Mouse (Mus musculus): ENCODE data around the gene Crygb.

The Crygb gene

DNA sequence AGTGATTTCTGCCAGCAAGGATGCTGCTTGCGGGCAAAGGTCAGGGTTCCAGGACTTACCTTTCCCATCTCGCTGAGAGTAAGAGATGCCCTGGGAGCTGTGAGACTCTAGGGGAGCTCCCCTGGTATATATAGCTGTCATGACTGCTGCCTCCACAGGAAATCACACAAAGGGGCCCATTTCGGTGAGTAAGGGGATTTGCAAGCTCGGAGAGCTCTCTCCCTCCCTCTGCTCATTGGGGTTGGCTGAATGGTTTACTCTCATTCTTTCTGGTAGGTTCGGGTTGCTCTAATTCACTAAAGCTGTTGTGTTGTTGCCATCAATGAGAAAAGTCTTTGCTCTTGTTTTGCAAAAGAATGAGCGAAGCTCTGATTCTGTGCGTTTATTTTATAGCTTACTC, at the start of gene Crygb:
TSS of gene Crygb (minus strand) at position 101 of the 400 bp plus-strand sequence.
- DNase-seq (ENCODE audit: low spot score in 2 of 2), result no peak

DNA sequence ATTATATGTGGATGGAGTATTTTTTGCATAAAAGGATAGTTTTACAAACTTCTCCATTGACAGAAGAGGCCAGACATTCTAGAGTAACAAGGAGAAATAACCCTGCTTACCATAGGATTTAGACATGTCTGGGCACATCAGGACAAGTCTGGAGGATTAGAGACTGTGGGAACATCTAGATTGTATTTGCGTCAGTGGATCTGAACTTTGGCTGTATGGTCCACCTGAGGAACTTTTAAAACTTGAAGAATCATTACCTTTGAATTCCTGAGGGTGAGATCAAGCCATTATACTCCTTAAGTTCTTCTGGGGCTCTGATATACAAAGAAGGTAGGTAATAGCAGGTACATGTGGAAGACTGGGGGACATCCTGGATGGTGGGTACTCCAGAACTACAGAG, 49.6 kb upstream of the Crygb start:
- no peak for DNase-seq (ENCODE audit: low spot score in 2 of 2)

DNA sequence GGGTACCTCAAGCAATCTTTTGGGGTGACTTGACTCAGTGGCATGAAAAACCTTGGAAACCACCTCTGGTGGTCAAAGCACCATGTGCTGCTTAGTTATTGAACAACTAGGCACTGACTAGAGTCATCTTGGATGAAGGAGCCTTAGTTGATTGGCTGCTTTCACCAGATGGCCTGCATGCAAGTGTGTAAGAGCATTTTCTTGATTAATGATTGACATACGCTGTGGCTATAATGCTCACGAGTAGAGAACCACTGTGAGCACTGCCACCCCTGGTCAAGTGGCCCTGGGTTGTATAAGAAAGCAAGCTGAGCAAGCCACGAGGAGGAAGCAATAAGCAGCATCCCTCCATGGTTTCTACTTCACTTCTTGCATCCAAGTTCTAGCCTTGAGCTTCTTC, 48.1 kb upstream of the Crygb start:
- DNase-seq (ENCODE audit: low spot score in 2 of 2), result no peak

DNA sequence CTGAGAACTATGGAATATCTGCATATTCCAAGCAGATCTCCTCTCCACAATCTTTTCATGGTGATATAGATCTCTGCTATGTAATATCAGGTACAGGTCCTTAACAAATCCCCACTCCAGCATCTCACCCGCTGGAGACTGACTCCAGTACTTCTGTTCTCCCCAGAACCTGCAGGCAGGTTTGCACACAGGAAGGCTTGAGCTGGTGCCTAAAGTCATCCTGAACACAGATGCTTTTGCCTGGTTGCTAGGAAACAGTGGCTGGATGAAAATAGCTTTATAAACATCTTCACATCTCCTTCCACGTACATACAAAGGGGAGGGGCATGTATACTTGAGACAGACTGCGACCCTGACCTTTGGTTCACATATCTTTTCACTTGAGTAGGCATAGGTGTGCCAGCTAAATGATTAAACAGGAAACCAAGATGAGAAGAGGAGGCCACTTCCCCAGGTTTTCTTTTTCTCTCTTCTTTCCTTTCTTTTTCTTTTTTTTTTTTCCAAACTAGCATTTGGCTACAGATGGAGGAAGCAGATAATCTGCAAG, 47.6 kb upstream of the Crygb start:
- DNase-seq (ENCODE audit: low spot score in 2 of 2), result no peak

DNA sequence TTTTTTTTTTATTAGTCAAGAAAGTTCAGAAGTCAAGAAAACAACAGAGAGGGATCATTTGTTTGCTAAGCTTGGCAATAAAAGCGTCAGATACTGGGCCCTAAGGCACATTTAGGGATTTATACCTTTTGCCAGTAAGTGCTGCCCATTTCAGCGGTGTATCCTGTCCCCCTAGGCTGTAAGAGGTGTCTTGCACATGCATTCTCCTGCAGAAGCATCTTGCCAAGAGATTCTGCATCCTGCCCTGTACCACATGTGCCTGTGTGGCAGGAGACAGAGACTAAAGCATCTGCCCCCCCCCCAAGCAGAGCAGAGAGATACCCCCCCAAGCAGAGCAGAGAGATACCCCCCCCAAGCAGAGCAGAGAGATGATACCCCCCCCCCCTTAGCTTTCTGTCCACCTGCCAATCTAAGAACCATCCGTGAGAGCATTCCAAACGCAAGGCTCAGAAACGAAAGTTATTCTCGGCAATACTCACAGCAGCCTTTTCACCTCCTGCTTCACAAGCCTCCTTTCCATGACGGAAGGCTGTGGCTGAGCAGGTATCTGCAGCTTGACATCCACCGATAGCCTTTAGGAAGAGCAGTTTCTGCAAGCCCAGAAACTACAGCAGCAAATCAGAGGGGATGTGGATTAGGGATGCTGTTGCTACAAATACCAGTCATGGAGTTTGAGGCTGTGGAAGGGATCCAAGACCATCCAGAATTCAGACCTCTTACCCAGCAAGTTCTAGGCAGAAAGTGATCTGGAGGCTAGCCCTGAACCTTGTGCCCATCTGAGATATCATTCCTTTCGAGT, 40.7 kb upstream of the Crygb start, which contains the start of gene D630023F18Rik:
TSS of gene D630023F18Rik (minus strand) at position 641 of the 799 bp plus-strand sequence.
- no peak for DNase-seq (ENCODE audit: low spot score in 2 of 2)

DNA sequence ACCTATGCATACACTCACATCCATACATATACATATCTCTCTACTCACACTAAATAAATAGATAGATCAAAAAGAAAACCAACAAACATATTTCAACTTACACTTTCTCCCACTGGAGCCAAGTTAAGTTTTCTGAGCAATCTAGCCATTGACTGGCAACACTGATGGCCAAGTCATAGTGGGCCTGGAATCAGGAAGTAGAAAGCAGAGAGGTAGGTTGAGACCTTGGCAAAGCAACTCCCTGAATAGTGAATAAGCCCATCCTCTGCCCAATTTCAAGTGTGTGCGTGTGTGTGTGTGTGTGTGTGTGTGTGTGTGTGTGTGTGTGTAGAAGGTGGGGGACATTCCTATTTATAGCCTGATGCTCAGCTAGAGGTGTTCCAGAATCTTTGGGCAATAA, 37.4 kb upstream of the Crygb start, which contains the start of gene Gm28845:
TSS of gene Gm28845 (minus strand) at position 121 of the 400 bp plus-strand sequence.
- DNase-seq (ENCODE audit: low spot score in 2 of 2), result no peak

DNA sequence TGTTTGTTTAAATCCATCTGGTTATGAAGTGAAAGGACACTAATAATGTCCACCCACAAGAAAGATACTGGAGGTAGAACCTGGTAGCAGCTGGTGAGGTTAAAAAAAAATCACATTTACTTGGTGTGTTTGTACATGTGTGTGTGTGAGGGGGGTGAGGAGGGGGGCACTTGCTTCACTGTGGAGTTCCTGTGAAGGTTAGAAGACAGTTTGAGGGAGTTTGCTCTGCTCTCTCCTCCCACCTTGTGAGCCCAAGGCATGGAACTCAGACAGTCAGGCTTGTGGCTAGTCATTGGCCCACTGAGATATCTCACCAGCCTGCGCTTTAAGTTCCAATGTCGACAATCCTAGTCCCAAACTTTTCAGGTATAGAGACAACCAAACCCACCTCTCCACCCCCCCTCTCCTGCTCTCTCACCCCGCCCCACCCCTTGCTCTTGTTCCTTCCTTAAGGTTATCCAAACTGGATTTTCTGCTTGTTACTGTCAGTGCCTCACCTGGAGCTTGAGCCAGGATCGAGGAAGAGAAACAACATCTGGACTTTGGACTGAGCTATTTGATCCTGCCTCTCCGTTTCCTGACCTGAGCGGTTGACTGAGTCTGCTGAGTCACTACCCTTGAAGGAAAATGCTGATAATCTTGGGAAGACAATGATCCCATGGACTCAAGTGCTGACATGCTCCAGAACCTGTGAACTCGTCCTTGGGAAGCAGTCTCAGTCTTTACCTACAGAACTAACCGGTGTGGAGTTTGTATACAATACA, 36.2 kb upstream of the Crygb start:
- no peak for DNase-seq (ENCODE audit: low spot score in 2 of 2)

DNA sequence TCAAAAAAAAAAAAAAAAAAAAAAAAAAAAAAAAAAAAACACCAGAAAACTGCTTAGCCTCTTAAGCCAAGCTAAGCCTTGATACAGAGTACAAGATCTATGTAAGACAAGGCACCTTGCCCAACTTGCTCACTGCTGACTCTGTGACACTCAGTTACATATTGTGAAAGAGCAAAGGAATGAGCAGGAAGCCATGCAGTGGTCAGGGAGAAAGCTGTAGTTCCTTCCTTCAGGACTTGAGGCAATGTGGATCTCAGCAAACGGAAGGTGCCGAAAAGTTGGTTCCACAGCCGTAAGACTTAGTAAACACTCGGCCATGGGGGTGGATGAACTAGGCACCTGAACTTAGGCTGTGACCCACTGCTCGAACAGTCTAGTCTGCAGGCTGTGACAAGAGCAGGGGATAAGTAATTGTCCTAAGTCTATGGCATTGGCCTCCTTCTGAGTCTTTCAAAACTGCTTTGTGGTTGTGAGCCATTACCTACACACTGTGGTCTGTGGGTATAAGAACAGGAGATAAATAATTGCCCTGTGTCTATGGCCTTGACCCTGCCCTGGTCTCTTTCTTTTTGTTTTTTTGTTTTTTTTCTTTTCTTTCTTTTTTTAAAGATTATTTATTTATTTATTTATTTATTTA, 31.6 kb upstream of the Crygb start:
- DNase-seq (ENCODE audit: low spot score in 2 of 2), result no peak

DNA sequence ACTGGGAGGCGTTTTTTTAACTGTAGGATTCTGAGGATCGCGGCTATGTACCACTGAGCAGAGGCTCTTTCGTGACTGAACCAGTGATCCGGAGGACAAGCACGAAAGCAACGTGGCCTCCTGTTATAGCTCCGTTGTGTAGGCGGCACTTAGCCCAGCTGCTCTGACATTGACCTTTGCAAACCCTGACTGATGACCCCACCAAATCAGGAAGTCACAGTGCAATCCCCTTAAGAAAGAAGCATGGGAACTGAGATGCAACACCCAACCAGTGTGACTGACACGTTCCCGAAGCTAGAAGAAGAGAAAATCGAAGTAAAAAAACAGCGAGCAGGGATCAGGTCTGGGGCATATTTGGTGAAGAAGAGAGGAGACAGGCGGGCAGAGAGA, 30.7 kb upstream of the Crygb start:
- DNase-seq (ENCODE audit: low spot score in 2 of 2), result no peak

DNA sequence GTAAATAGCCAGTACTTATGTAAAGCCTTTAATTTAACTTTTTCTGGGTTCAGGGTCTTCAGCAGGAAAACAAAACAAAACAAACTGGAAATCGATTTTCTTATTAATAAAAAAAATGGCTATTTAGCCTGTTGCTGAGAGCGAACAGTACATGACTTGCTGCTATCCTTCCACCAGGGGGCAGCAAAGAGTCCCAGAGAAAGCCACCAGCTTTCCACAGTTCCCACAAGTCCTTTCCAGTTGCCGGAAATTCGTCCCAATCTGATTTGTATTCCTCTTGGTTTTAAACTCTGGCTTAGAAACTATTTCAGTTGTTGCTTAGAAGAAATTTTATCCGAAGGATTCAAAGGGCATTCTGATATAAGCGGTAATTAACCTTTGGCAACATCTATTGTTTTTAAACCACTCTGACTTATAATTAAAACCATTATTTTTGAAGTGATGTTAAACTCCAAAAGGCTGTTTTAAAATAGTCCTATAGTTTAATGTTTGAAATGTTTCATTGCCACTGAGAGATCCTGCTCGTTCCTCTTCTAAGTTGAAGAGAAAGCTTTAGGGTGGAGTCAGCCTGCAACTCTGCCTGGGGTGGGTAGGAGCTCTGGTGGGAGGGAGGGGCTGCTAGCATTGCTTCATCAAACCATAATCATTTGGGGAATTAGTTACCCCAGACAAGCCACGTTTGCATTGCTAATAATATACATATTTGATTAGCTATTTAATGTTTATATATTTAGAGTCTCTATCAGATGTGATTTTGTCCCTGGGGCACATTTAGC, 30.1 kb upstream of the Crygb start:
- DNase-seq (ENCODE audit: low spot score in 2 of 2), result peak; percentile 34 to 72

DNA sequence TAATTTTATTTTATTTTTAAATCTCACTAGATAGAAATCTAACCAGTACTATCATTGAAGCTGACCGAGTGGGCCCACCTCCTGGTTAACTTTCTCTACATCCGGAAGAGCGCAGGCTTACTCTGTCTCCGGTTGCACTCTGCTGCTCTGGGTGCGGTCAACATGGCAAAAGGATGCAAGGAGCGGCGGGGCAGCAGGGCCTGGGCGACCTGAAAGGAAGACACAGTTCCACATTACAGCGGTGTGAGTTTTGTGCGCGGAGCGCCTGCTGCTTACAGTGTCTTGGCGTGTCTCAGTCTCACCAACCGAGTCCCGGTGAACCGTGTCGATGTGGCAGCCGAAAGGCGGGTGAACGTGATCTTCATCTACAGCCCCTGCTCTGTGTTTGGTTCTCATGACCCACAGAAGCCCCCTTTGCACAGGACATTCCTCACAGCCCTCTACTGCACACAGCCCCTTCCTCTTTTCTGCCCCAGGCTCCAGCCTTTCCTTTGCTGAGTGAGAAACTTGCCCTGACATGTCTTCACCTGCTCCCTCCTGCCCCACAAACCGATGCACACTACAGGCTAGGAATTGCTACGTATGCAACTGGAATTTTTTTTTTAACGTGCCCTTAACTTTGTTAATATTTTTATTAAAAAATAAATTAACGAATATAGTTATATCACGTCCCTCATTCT, 27.8 kb upstream of the Crygb start:
- no peak for DNase-seq (ENCODE audit: low spot score in 2 of 2)

DNA sequence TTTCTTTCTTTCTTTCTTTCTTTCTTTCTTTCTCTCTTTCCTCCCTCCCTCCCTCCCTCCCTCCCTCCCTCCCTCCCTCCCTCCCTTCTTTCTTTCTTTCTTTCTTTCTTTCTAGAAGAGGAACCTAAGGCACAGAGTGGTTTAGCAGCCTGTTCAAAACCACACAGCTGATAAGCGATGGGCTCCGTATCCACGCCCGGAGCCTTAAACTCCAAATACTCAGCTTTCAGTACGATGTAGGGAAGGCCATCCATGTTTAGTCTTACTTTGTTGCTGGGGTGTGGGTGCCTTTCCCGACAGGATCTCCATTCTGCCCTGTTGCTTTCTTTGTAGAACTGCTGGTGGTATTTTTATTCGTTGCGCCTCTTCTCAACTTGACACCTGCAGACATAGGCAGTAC, 27.1 kb upstream of the Crygb start:
- DNase-seq (ENCODE audit: low spot score in 2 of 2), result no peak

DNA sequence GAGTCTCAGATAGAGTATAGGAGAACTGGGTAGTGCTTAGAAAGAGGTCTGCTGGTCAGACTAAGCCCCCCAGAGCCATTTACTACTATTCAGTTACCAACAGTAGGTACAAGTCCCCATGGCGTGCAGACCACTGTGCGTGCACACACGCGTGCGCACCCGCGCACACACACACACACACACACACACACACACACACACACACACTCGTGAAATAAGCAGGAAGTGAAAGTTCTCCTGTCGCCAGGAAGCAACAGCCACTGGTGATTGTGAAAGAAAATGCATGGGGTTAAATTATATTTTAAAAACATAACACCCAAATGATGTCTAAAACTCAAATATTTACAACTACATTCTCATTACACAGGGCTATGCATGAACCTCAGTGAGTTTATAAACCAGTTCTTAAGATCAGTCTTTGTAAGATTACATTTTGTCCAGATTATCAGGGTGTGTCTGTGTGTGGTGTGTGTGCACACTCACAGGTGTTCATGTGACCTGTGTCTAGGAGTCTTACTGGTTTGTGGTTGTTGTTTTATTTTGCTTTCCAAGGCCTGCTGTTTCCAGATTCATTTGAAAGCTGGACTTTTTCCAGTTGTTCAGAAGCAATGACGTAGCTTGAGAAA, 25.7 kb upstream of the Crygb start:
- DNase-seq (ENCODE audit: low spot score in 2 of 2), result no peak

DNA sequence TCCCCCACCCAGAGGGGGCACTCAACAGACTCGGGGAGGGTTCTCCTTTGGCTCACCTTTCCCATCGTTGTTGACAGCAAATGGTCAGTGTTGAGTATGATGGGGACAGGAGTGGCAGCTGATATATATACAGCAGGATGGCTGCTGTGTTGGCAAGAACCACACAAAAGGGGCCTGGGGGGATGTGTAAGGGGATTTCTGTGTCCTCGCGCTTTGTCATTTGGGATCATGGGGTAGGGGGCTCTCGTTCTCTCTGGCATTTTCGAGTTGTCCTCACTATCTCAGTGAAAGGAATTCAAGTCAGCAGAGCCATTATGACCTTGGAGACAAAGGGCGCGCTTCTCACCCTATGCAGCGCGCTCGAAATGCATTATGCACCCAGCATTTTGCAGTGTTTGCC, 21.2 kb upstream of the Crygb start, which contains the start of gene Cryga:
TSS of gene Cryga (minus strand) at position 101 of the 400 bp plus-strand sequence.
- no peak for DNase-seq (ENCODE audit: low spot score in 2 of 2)

DNA sequence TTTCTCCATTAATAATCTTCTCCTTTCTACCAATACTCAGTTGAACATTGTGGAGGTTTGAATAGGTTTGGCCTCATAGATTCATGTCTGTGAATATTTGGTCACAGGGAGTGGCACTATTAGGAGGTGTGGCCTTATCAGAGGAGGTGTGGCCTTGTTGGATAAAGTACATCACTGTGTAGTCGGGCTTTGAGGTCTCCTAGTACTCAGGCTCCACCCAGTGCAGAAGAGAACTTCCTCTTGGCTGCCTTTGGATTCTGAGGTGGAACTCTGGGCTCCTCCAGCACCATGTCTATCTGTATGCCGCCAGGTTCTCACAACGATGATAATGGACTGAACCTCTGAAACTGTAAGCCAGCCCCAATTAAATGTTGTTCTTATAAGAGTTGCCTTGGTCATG, 14.9 kb upstream of the Crygb start:
- no peak for DNase-seq (ENCODE audit: low spot score in 2 of 2)

DNA sequence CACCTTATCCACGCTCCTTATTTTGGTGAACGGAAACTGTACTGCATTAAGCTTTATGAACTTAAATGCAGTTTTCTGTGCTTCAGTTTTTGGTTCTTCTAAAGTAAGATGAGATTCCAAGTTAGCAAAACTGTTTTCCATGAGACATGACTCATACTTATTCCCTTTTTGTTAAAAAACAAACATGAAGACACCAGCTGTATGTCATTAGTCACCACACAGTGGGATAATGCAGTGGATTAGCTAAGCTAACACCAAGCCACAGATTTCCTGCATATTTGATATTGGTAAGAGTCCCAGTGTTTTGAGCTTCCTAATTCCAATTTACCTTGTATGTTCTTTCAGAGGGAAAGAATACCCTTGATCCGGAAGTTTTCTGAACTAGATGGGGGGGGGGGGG, 9.5 kb upstream of the Crygb start:
- DNase-seq (ENCODE audit: low spot score in 2 of 2), result no peak

DNA sequence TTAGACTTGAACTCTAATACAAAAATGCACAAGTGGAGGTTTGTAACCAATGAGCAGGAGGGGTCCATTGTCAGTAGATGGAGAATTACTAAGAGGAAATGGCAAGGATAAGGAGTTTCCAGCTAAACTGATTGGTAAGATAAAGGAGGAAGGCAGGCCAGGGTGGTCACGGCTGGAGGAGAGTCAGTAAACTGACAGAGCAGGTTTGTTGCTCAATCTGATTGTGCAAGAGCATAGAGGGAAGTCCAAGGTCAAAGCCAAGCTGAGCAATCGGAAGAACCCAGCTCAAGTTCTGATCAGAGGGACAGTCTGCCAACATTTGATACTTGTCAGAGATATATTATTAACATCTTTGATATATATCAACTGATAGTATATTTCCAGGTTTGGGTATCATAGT, 8.3 kb upstream of the Crygb start:
- DNase-seq (ENCODE audit: low spot score in 2 of 2), result no peak

DNA sequence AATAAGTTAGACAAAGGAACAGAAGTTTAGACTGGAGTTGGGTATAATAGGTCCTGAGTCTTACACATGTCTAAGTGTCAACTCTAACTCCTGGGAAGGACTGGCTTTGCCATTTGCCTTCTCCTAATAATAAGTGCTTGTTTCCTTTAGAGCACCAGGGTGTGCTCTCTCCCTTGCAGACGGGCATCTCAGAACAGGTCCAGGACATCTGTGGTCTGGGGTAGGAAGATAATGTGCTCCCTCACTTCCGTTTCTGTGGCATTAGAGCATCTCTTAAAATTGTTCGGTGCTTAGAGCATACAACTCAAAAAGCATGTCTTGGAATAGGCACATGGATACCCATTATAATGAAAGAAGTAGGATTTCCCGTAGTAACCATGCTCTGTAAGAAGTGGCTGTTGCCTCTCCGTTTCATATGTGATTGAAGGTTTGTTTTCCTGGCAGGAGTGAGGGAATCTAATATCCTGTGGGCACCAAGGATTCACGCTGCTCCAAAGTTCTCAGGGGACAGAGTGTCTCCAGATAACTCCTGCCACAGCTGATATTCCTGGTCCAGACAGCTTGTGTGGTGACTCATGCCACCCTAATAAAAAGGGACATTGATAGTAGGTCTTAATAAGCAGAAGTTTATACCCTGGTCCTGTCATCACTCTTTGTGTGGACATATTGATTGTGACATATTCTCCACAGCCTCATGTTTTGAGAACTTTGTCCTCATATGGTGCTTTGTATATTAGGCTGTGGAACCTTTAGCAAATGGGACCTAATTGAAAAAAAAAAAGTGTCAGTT, 6.7 kb upstream of the Crygb start:
- no peak for DNase-seq (ENCODE audit: low spot score in 2 of 2)

DNA sequence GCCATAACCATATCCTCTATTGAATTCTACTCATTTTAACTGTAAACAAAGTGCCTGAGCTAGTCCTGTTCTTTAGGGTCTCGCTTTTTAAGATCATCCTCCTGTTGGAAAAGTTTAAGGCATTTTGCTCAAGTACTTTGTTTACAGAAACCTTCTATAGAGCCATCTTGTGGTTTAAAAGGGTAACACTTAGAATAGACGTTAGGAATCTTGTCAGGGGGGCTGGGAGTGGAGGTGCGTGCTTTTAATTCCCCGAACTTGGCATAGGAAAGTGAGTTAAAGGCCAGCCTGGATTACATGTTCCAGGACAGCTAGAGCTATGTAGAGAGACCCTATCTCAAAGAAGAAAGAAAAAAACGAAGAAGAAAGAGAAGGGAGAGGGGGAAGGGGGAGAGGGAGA, 6.5 kb downstream of the Crygb start:
- no peak for DNase-seq (ENCODE audit: low spot score in 2 of 2)

DNA sequence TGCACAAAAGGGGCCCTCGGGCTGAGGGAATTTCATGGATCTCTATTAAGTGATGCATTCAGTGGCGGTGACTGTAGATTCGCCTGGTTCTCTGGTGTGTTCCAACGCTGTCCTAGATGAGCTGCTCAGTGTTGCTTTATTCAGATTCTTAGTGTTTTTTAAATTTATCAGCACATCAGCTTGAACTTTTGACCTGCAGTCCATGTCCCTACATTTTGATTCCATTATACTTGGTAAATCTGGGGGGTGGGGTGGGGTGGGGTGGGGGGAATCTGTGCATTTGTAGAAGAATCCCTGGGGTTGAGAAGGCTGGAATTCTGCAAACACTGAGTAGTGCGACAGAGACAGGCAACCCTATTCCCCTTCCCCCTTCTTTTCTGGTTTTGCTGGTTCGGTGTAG, 8.5 kb downstream of the Crygb start, which contains the start of gene Crygc:
TSS of gene Crygc (minus strand) at position 101 of the 400 bp plus-strand sequence.
- DNase-seq (ENCODE audit: low spot score in 2 of 2), result no peak
